Mouse (Mus musculus): ENCODE results near the gene Chst14.

GRCm38 (mm10) chr2:118903333-118903741 is 23.0 kb upstream of the Chst14 start:
- TF ChIP-seq CTCF (IDR thresholded peaks at IDR 0.05; ENCODE audit: extremely low read depth, insufficient read depth, low read length) (no peak), POLR2A (IDR thresholded peaks at IDR 0.05; ENCODE audit: extremely low read depth, insufficient read depth, low read length) (no peak)
